Mouse (Mus musculus): ENCODE measurements at regions not wholly inside any gene's neighbourhood (a gene's known extent, or its start where the extent isn't known, plus 50 kb on each side); places are given as distances from the start of the nearest gene placed in this dataset.

DNA sequence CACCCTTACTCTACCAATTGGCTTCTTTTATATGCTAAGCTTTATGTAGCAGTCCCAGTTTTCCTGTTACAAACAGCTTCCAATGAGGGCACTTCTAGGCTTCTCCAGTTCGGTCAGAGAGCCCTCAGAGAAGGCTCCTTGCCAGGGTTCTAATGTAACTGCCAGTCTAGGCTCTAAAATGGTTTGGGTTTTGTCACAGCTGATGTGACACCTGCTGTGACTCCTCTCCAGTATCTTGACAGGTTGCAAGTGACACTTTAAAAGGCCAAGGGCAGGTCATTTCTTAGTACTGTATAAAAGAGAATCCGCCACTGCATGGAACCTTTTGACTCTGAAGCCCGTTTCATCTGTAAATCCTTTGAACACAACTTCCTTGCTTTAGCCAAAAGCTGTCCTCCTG, 54.0 kb upstream of the Nedd9 start:
- DNase-seq = no peak
- TF ChIP-seq POLR2A (IDR thresholded peaks at IDR 0.05; ENCODE audit: borderline replicate concordance, extremely low read depth, low read depth, low read length) (no peak), CTCF (IDR thresholded peaks at IDR 0.05; ENCODE audit: insufficient read depth, low read length) (no peak)
- WGBS = 60% methylated on average over 3 of the region's 3 CpGs
- no peak overlapping the region for H3K4me3 ChIP-seq (replicated peaks; ENCODE audit: extremely low read depth, low read depth, low read length)
- peaks cover 4% of the 10 kb centered on the region for H3K4me1 ChIP-seq (ENCODE audit: control insufficient read depth, insufficient read depth, low read length)

DNA sequence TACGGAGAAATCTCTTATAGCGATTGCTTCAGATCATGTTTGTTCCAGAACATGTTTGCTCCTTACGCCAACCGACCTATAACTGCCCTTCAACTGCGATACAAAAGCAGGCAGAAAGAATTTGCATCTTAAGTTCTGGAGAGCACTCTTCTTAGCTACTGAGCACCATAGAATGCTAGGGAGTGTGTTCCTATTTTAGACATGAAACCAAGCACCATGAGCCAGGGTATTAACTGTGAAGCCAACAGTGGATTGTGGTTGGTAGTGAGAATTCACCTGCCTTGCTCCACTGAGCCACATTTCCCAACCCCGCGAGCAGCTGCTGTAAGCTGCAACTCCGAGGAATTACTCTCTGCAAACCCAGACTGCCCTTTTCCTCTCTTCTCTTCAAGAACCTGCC, 58.9 kb upstream of the Nedd9 start:
- peak; percentile 36 for DNase-seq
- TF ChIP-seq POLR2A (IDR thresholded peaks at IDR 0.05; ENCODE audit: borderline replicate concordance, extremely low read depth, low read depth, low read length) = no peak
- TF ChIP-seq CTCF (IDR thresholded peaks at IDR 0.05; ENCODE audit: insufficient read depth, low read length) = no peak
- 67% methylated on average over 8 of the region's 8 CpGs for WGBS
- Histone ChIP-seq H3K4me3 (replicated peaks; ENCODE audit: extremely low read depth, low read depth, low read length) (no peak overlapping the region), H3K4me1 (ENCODE audit: control insufficient read depth, insufficient read depth, low read length) (peaks cover 5% of the 10 kb centered on the region)

DNA sequence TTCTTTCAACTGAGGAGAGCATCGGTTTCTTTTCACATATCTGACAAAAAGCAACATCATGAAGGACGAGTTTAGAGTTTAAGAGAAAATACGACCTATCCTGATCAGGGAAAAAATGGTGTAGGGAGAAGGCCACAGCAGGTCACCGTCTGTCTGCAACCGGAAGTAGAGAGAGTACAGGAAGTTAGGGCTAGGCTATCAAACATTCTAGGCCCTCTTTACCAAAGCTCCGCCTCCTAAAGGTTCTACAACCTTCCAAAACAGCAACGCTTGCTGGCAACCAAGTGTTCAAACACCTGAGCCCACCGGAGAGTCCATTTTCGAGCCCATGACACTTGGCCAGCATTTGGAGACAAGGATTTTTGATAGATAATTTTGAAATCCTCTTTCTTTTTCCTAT, 59.2 kb upstream of the Tmem170b start:
- DNase-seq = no peak
- 62% methylated on average over 9 of the region's 9 CpGs for WGBS
- Histone ChIP-seq H3K4me3 (replicated peaks; ENCODE audit: extremely low read depth, low read depth, low read length) (no peak overlapping the region), H3K4me1 (ENCODE audit: control insufficient read depth, insufficient read depth, low read length) (peaks cover 6% of the 10 kb centered on the region)
- TF ChIP-seq CTCF (IDR thresholded peaks at IDR 0.05; ENCODE audit: insufficient read depth, low read length) (no peak), POLR2A (IDR thresholded peaks at IDR 0.05; ENCODE audit: borderline replicate concordance, extremely low read depth, low read depth, low read length) (no peak)

DNA sequence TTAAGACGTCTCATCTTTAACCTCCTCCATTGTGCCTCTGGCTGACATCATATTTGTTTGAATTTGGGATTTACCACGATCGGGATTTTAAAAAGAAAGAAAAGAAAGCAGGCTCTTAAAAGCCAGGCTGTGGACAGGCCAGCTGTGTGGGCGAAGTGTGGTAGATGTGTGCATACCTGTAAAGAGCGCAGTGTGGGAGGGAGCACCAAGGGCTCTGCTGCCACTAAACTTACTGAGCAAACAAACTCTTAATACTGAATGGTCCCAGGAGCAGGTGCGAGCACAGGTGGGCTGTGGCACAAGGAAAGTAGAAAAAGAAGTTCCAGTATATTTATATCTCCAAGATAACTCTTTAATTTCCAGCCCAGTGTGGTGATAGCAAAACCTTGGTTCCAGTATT, 56.4 kb upstream of the Tmem170b start:
- WGBS = 73% methylated on average over 6 of the region's 6 CpGs
- Histone ChIP-seq H3K4me1 (ENCODE audit: control insufficient read depth, insufficient read depth, low read length) (peaks cover 9% of the 10 kb centered on the region), H3K4me3 (replicated peaks; ENCODE audit: extremely low read depth, low read depth, low read length) (no peak overlapping the region)
- no peak for DNase-seq
- TF ChIP-seq CTCF (IDR thresholded peaks at IDR 0.05; ENCODE audit: insufficient read depth, low read length) (no peak), POLR2A (IDR thresholded peaks at IDR 0.05; ENCODE audit: borderline replicate concordance, extremely low read depth, low read depth, low read length) (no peak)

DNA sequence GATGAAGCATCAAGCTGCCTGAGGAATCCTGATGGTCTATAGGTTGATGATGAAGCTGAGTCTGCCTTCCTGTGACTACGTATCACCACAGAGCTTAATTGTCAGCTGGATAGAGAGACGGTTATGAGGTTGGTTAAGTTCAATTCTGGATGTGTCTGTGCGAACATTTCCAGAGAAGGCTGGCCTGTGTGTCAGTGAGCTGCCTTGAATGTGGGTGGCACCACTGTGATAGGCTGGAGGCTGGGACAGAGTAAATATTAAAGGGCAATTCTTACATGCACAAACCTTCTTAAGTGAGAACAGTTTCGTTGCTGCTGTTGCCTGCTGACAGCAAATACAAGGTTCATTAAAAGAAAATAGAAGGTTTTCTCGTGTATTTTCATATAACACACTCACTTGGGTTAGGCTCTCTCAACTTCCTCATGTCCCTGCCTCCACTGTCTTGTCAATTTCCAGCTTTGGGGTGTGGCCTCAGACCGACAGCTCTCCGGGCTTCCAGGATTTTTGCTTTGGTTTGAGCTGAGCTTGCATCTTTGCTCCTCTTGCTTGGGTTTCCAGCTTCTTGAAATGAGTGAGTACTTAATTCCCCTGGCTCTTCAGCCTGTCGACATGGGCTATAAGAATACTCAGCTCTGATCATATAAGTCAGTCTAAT, 55.3 kb upstream of the Tmem170b start:
- DNase-seq = no peak
- Histone ChIP-seq H3K4me3 (replicated peaks; ENCODE audit: extremely low read depth, low read depth, low read length) (no peak overlapping the region), H3K4me1 (ENCODE audit: control insufficient read depth, insufficient read depth, low read length) (peaks cover 9% of the 10 kb centered on the region)
- no peak for TF ChIP-seq POLR2A (IDR thresholded peaks at IDR 0.05; ENCODE audit: borderline replicate concordance, extremely low read depth, low read depth, low read length)
- TF ChIP-seq CTCF (IDR thresholded peaks at IDR 0.05; ENCODE audit: insufficient read depth, low read length) = no peak
- WGBS = 48% methylated on average over 8 of the region's 8 CpGs

DNA sequence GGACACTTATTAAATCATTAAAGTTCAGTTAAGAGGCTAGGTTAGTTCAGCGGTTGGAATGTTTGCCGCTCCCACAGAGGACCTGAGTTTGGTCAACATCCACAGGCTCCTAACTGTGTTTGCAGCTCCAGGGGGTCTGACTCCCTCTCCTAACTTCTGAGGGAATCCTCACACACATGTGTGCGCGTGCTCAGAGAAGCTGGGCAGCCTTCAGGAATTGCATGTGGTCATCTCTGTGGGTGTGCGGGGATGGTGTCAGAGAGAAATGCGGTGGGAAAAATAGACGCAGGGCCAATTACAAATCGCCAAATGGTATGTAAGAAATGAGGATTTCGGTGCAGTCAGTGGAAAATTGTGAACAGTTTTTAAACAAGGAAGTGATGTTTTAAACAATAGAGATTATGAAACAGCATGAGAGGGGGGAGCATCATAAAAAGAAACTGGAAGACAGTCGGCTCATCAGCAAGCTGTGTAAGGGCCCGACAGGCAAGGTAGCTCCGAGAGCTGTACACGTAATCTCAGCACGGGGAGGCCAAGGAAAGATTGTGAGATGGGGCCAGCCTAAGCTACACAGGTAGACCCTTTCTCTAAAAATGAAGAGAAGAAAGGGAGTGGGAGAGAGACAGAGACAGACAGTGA, 53.9 kb upstream of the Tmem170b start:
- TF ChIP-seq CTCF (IDR thresholded peaks at IDR 0.05; ENCODE audit: insufficient read depth, low read length) (no peak), POLR2A (IDR thresholded peaks at IDR 0.05; ENCODE audit: borderline replicate concordance, extremely low read depth, low read depth, low read length) (0 out of 2 replicates have a peak, but pooled peaks have one; percentile 8)
- WGBS = 48% methylated on average over 14 of the region's 14 CpGs
- Histone ChIP-seq H3K4me1 (ENCODE audit: control insufficient read depth, insufficient read depth, low read length) (peaks cover 6% of the 10 kb centered on the region), H3K4me3 (replicated peaks; ENCODE audit: extremely low read depth, low read depth, low read length) (peak overlapping the region; percentile 24)
- peak; percentile 27 for DNase-seq

DNA sequence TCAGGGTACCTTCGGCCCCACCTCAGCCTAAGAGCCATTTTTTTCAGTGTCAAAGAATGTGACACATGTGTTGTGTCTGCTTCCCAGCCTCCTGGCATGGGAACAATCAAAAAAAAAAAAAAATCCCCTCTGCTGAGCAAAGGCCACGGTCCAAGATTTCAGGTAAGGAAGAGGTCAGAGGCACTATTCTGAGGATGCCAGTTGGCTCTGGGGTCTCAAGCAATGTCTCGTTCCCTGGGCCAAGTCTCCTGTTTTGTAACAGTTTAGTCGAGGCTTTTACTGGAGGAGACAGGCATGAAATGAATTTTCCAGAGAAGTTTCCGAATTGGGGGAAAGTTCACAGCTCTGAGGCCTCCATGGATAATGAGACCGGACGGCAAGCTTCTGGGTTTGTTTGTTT, 51.3 kb upstream of the Tmem170b start:
- DNase-seq = no peak
- Histone ChIP-seq H3K4me1 (ENCODE audit: control insufficient read depth, insufficient read depth, low read length) (peaks cover 6% of the 10 kb centered on the region), H3K4me3 (replicated peaks; ENCODE audit: extremely low read depth, low read depth, low read length) (no peak overlapping the region)
- TF ChIP-seq CTCF (IDR thresholded peaks at IDR 0.05; ENCODE audit: insufficient read depth, low read length) (no peak), POLR2A (IDR thresholded peaks at IDR 0.05; ENCODE audit: borderline replicate concordance, extremely low read depth, low read depth, low read length) (no peak)
- 75% methylated on average over 7 of the region's 7 CpGs for WGBS
